Mouse (Mus musculus): ENCODE data around the gene Ehmt2. TPM values are rescaled to one million over a fixed set of nuclear protein-coding genes. Genes with fewer than 3 reads are reported as not detected.
"Not testable (repeated sequence)": the region's sequence is repeated elsewhere in the genome, so short reads cannot be mapped to it uniquely, and the experiment has no call there.

Gene Ehmt2
- polyA plus RNA-seq, 2 experiments from 2014 or later = 21.8 to 30.5 TPM

- ATAC-seq = no peak
Observed at GRCm38 (mm10) chr17:34893072-34893824, 5.0 kb upstream of the Ehmt2 start.

DNA sequence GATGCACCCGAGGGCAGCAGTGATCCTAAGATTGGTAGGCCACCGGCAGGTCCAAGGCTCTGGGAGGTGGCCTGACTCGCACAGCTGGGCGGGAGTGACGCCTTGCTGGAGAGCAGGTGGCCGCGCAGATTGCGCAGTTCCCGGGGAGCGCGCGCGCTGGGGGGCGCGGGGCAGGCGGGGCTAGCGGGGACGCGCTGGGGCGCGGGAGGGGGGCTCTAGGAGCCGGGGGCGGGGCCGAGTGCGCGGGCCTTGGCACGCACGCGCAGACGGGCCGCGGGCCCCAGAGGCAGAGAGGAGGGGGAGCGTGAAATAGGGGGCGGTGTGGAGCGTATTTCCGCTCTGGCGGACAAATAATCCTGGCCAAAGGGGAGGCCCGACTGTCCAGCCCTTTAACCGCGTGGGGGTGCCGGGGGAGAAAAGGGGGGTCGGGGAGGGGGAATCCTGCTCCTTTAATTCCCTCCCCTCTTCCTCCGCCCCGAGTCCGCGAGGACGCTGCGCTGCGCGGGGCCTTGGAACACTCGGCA lies 4.1 kb upstream of the Ehmt2 start:
- ATAC-seq = peak; percentile 49

DNA sequence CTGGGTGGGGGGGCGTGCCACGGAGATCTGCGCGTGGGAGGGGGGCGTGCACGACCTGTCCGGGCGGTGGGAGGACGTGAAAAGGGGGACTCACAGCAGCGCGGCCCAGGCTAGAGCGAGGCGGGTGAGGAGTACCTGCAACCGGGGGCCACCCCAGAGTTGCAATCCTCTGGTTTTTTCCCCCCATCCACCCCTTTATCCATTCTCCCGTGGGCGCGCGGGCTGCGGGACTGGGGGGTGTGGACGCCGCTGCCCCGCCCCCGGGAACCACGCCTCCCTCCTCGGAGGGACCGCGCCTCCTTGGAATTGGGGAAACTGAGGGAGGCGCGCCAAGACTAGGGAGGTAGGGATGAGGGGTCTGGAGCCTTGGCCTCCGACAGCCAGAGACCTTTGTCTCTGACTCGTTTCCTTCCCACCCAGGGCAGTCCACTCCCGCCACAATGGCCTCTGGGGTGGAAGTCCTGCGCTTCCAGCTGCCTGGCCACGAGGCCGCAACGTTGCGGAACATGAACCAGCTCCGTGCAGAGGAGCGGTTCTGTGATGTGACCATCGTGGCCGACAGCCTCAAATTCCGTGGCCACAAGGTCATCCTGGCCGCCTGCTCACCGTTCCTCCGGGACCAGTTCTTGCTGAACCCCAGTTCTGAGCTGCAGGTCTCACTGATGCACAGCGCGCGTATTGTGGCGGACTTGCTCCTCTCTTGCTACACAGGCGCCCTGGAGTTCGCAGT lies 3.3 kb upstream of the Ehmt2 start:
- no peak for ATAC-seq

DNA sequence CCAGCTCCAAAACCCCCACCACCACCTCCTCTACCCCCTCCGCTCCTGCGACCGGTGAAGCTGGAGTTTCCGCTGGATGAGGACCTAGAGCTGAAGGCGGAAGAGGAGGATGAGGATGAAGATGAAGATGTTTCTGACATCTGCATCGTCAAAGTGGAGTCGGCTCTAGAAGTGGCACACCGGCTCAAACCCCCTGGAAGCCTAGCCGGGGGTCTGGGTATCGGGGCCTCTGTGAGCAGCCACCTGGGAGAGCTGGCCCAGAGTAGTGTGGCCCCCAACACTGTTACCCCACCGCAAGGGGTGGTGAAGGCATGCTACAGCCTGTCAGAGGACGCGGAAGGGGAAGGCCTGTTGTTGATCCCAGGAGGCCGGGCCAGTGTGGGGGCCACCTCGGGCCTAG lies 2.5 kb upstream of the Ehmt2 start:
- no peak for ATAC-seq

GRCm38 (mm10) chr17:34896366-34896765 lies 1.9 kb upstream of the Ehmt2 start:
- ATAC-seq = peak; percentile 27

- no peak for ATAC-seq
Observed at GRCm38 (mm10) chr17:34897373-34898159, 703 bp upstream of the Ehmt2 start.

GRCm38 (mm10) chr17:34898706-34899052 lies 410 bp downstream of the Ehmt2 start:
- ATAC-seq = no peak

- peak; percentile 19 for ATAC-seq
Observed at GRCm38 (mm10) chr17:34899053-34899889, 1.0 kb downstream of the Ehmt2 start.

DNA sequence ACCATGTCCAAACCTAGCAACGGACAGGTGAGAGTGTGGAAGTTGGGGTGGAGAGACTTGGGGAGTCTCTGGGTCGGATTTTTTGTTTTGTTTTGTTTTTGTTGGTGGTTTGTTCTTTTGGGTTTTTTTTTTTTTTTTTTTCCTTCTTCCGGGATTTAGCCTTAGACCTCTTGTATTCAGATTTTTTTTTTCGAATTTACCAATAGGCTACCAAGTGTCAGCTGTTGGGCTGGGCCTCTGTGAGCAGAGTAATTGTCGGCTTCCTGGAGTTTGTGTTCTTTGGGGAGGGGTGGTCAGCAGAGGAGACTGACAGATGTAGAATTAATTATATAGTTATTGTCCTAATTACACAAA lies 1.6 kb downstream of the Ehmt2 start:
- peak; percentile 50 for ATAC-seq

DNA sequence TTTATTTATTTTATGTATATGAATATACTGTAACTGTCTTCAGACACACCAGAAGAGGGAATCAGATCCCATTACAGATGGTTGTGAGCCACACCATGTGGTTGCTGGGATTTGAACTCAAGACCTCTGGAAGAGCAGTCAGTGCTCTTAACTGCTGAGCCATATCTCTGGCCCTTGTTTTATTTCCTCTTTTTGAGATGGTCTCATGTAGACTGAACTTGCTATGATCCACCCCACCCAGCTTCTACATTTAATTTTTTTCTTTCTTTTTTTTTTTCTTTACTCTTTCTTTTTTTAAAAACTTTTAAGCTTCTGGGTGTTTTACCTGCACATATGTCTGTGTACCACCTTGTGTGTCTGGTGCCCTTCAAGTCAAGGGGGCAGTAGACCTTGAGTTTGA lies 2.6 kb downstream of the Ehmt2 start:
- ATAC-seq = not testable (repeated sequence)

GRCm38 (mm10) chr17:34901948-34902347 lies 3.7 kb downstream of the Ehmt2 start:
- ATAC-seq = not testable (repeated sequence)

DNA sequence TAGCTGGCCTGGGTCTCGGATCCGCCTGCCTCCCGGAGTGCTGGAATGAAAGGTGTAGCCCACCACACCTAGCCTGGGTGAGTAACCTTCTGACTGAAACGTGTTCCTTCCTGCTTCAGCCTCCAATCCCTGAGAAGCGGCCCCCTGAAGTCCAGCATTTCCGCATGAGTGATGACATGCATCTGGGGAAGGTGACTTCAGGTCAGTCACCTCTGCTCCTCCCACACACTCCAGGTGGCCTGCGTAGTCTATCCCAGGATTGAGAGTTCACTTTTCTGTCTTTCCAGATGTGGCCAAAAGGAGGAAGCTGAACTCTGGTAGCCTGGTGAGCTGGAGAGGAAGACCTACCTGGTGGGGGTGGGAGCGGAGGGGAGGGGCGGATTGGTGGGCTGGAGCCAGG lies 4.6 kb downstream of the Ehmt2 start:
- no peak for ATAC-seq

DNA sequence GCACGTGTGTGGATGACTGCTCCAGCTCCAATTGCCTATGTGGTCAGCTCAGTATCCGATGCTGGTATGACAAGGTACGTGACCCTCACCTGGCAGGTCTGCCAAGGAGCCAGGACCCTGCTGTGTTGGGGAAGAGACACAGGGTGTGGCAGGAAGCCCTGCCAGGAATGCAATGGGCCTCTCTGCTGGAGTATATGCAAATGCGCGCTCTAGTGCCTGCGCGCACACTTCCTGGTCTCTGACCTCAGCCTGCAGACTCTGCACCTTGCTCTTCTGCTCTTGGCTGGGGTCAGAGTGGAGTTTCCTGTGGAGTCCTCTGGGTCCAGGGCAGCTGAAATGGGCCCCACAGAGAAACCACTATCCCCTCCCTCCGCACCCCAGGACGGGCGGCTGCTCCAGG lies 12.7 kb downstream of the Ehmt2 start:
- no peak for ATAC-seq

GRCm38 (mm10) chr17:34911945-34912351 lies 13.7 kb downstream of the Ehmt2 start:
- ATAC-seq = peak; percentile 89

DNA sequence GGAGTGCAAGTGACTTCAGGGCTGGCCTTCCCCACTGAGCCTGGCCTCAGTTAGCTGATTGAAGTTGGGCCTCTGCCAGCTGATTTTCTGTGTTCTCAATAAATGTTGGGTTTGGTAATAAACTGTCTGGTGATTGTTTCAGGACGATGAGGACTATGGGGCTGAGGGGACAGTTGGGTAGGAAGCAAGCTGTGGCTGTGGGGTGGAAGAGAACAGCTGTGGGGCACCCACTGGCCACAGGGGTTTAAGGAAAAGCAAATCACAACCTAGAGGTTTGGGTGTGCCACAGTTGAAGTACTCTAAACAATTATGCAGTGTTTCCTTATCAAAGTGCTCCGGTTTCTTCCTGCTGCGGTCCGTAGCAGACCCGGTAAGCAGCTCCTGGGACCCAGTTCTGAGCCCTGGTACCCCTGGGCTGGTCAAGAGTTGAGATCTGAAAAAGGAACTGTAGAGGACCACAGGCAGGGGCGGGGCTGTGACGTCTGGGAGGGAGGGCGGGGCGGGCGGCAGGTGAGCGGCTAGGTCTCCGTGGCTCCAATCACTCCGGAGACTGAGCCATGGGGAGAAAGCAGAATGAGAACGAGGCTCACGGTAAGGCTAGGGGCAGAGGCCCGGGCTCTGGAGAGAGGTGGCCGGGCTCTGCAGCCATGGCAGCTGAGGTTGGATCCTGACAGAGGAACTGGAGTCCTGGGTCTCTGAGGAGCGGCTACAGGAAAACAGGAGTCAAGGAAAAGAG lies 15.8 kb downstream of the Ehmt2 start, which contains the start of gene Slc44a4:
TSS of gene Slc44a4 (plus strand) at position 537 of the 736 bp plus-strand sequence.
- ATAC-seq = no peak

GRCm38 (mm10) chr17:34915410-34915831 lies 17.2 kb downstream of the Ehmt2 start:
- ATAC-seq = no peak

DNA sequence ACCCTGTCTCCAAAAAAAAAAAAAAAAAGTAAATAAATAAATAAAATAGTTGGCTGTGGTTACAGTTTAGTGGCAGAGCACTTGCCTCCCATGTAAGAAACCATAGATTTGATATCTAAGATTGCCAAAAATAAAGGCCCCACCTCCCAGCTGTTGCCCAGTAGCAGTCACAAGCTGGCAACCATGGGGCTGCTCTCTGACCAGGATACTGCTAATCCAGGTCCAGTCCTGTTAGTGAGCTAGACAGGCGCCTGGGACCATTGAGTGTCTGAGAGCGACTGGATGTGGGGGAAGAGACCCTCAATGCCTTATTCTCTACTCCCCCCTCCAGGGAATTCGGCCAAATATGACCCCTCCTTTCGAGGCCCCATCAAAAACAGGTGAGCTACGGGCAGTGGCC lies 18.0 kb downstream of the Ehmt2 start:
- no peak for ATAC-seq

DNA sequence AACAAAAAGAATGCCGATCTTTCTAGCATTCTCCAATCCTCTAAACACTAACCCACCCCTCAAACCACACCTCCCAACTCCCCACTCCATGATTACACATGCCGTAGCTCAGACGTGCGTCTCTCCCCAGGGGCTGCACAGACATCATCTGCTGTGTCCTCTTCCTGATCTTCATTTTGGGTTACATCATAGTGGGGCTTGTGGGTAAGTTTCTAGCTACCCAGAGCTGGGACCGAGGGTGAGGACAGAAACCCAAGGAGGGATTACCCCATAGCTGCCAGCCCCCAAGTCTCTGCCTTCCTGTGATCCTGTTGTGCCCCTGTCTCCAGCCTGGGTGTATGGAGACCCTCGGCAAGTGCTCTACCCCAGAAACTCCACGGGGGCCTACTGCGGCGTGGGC lies 18.9 kb downstream of the Ehmt2 start:
- ATAC-seq = no peak

GRCm38 (mm10) chr17:34922939-34923338 lies 24.7 kb downstream of the Ehmt2 start:
- ATAC-seq = no peak

DNA sequence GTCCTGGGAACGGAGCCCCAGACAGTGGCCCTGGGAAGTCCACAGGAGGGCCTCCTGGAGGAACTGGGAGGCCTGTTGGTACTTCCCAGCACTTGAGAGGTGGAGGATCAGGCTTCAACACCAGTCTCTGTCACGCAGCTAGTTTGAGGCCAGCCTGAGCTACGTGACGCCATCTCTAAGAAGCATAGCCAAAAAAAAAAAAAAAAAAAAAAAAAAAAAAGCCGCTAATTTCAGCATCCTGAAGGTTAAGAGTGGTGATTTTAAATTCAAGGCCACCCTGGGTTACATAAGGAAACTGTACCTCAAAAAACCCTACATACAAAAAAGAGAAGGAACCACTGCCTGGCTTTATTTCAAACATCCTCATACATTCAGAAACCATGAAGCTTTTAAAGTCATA lies 26.0 kb downstream of the Ehmt2 start:
- no peak for ATAC-seq

DNA sequence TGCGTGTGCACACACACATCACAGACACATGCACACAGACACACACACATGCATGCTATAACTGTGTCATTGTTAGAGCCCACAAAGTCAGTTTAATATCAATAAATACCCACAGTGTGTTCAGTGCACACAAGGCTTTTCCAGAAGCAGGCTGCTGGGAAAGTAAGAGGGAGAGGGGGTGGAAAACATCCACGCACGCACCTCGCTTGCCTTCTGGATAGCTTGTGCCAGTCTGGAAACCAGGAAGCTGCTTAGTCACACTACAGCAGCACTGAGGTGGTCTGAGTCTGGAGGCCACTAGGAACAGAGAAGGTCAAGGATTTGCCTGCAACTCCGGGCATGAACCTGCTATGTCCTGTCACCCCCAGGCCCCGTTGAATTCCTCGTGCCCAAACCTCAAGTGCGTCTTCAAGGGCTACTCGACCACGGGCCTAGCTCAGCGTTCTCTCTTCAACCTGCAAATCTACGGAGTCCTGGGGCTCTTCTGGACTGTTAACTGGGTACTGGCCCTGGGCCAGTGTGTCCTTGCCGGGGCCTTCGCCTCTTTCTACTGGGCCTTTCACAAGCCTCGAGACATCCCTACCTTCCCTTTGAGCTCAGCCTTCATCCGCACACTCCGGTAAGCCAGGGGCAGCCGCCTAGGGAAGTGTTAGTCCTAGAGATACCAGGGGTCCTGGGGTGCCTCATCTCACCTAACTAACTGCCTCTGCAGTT lies 29.2 kb downstream of the Ehmt2 start:
- ATAC-seq = no peak
